Comparison of ENCODE assay signal across 27 mouse cellular contexts in genomic region chr3:89540371-89540743, GRCm38 (mm10). TPM values are rescaled to one million over a fixed set of nuclear protein-coding genes. Genes with fewer than 3 reads are reported as not detected.
DNase-seq lines count a peak whose midpoint lies in the region; ATAC-seq and TF ChIP-seq lines count a peak whose summit lies in the region.
"Had no signal": no experiment of that assay in that cellular context is flagged by ENCODE, and none has a peak within 500 bp of the region (broad histone marks: within the 10 kb centered on the region; RNA-seq: fewer than 3 reads in every experiment).

No protein-coding gene starts in this region.

- ATAC-seq in hindbrain, embryonic 16.5 days, result no peak
- ATAC-seq in hindbrain, embryonic 12.5 days (ENCODE audit: low FRiP score), result no peak
- ATAC-seq in common myeloid progenitor, adult 5-6 weeks (replicated peaks; ENCODE audit: low read depth, poor library complexity, severe bottlenecking), result peak; percentile 45; the same call in 1 of the 2 replicates
- no peak for ATAC-seq in monocyte, adult 5-6 weeks (replicated peaks; ENCODE audit: insufficient number of reproducible peaks, low FRiP score, low TSS enrichment, poor library complexity, severe bottlenecking)
- ATAC-seq: intestine, embryonic 15.5 days; Patski had no signal

- DNase-seq in heart, embryonic 10.5 days (ENCODE audit: low spot score), result no peak
- DNase-seq in heart, postnatal 14 days, result no peak
- DNase-seq in MEL (ENCODE audit: low read depth, low spot score), result peak; percentile 54
- no peak for DNase-seq in retina, embryonic 14.5 days (ENCODE audit: low spot score)
- DNase-seq: adrenal gland, postnatal 14 days; B cell, adult 2 months; cerebellum, adult 11 months; cerebellum, adult 9-10 months; gastrocnemius, postnatal 14 days; kidney, adult 2 months had no signal

- H3K9ac ChIP-seq in hindbrain, embryonic 16.5 days (ENCODE audit: low read depth, low read length), result no peak overlapping the region
- no peak overlapping the region for H3K9ac ChIP-seq in hindbrain, embryonic 12.5 days
- H3K9ac ChIP-seq in MEL (ENCODE audit: control insufficient read depth, low read depth, low read length, poor library complexity, severe bottlenecking), result no peak overlapping the region
- H3K9ac ChIP-seq: embryonic facial prominence, embryonic 13.5 days; heart, embryonic 13.5 days; hindbrain, embryonic 13.5 days; intestine, embryonic 15.5 days; limb, embryonic 13.5 days; lung, embryonic 15.5 days; stomach, embryonic 15.5 days had no signal

- H3K9me3 ChIP-seq in heart, embryonic 10.5 days, result no peaks in the 10 kb centered on the region
- no peaks in the 10 kb centered on the region for H3K9me3 ChIP-seq in hindbrain, embryonic 16.5 days (ENCODE audit: control insufficient read depth, low read length)
- no peaks in the 10 kb centered on the region for H3K9me3 ChIP-seq in hindbrain, embryonic 12.5 days (replicated peaks)
- no peaks in the 10 kb centered on the region for H3K9me3 ChIP-seq in MEL (replicated peaks; ENCODE audit: insufficient read depth, low read length)
- H3K9me3 ChIP-seq: embryonic facial prominence, embryonic 13.5 days; heart, embryonic 13.5 days; hindbrain, embryonic 13.5 days; intestine, embryonic 15.5 days; limb, embryonic 13.5 days; lung, embryonic 15.5 days; stomach, embryonic 15.5 days had no signal

- TF ChIP-seq EP300 in MEL (IDR thresholded peaks at IDR 0.05; ENCODE audit: low read depth in 1 of 2, low read length in 2 of 2), result peak in 1 of 2 experiments; percentile 46; a peak in 2 of 4 replicates

- no peak overlapping the region for H3K4me3 ChIP-seq in heart, embryonic 10.5 days
- no peak overlapping the region for H3K4me3 ChIP-seq in hindbrain, embryonic 16.5 days (ENCODE audit: low read length)
- H3K4me3 ChIP-seq in hindbrain, embryonic 12.5 days, result no peak overlapping the region
- no peak overlapping the region for H3K4me3 ChIP-seq in MEL (ENCODE audit: control insufficient read depth in 1 of 2, insufficient read depth in 1 of 2, low read depth in 2 of 2, low read length in 2 of 2)
- H3K4me3 ChIP-seq: embryonic facial prominence, embryonic 13.5 days; heart, embryonic 13.5 days; hindbrain, embryonic 13.5 days; intestine, embryonic 15.5 days; limb, embryonic 13.5 days; lung, embryonic 15.5 days; stomach, embryonic 15.5 days had no signal

- 74% methylated on average over 6 of the region's 6 CpGs for WGBS in heart, embryonic 10.5 days
- WGBS in hindbrain, embryonic 16.5 days, result 72% methylated on average over 6 of the region's 6 CpGs
- 87% methylated on average over 6 of the region's 6 CpGs for WGBS in hindbrain, embryonic 12.5 days

- peaks cover 19% of the 10 kb centered on the region; the same call in 1 of the 2 replicates for H3K4me1 ChIP-seq in heart, embryonic 10.5 days
- peaks cover 7% of the 10 kb centered on the region for H3K4me1 ChIP-seq in hindbrain, embryonic 16.5 days (ENCODE audit: control insufficient read depth, insufficient read depth, low read depth, low read length)
- peaks cover 8% of the 10 kb centered on the region for H3K4me1 ChIP-seq in hindbrain, embryonic 12.5 days
- H3K4me1 ChIP-seq in MEL (ENCODE audit: control insufficient read depth in 1 of 2, insufficient read depth in 2 of 2, low read length in 2 of 2), result peaks cover 2 to 28% of the 10 kb centered on the region in 2 experiments; a peak in 3 of 4 replicates
- H3K4me1 ChIP-seq: limb, embryonic 13.5 days; stomach, embryonic 15.5 days had no signal

- peaks cover 17% of the 10 kb centered on the region for H3K27me3 ChIP-seq in heart, embryonic 10.5 days (ENCODE audit: insufficient read depth, poor library complexity, severe bottlenecking)
- no peaks in the 10 kb centered on the region for H3K27me3 ChIP-seq in hindbrain, embryonic 16.5 days (replicated peaks; ENCODE audit: control insufficient read depth, insufficient read depth, low read length)
- peaks cover 4% of the 10 kb centered on the region; the same call in 1 of the 2 replicates for H3K27me3 ChIP-seq in hindbrain, embryonic 12.5 days
- H3K27me3 ChIP-seq in MEL (ENCODE audit: control insufficient read depth in 1 of 2, insufficient read depth in 2 of 2, low read length in 2 of 2), result peaks cover 0 to 3% of the 10 kb centered on the region in 2 experiments; a peak in 1 of 4 replicates
- H3K27me3 ChIP-seq: embryonic facial prominence, embryonic 13.5 days; hindbrain, embryonic 13.5 days; intestine, embryonic 15.5 days; limb, embryonic 13.5 days; lung, embryonic 15.5 days; stomach, embryonic 15.5 days had no signal

- TF ChIP-seq POLR2A in MEL (IDR thresholded peaks at IDR 0.05; ENCODE audit: control insufficient read depth in 1 of 2, insufficient read depth in 1 of 2, low read depth in 1 of 2, low read length in 2 of 2, poor library complexity in 1 of 2), result no peak

- TF ChIP-seq RAD21 in MEL (IDR thresholded peaks at IDR 0.05; ENCODE audit: low read depth, low read length), result no peak

- no peak for TF ChIP-seq CTCF in MEL (IDR thresholded peaks at IDR 0.05 in 2 of 3, conservative IDR thresholded peaks at IDR 0.05 in 1 of 3; ENCODE audit: control insufficient read depth in 1 of 3, insufficient read depth in 1 of 3, low read depth in 2 of 3, low read length in 3 of 3, poor library complexity in 1 of 3, severe bottlenecking in 1 of 3)

- H3K27ac ChIP-seq in heart, embryonic 10.5 days, result peak overlapping the region; percentile 52; the same call in 1 of the 2 replicates
- peak overlapping the region; percentile 49 for H3K27ac ChIP-seq in hindbrain, embryonic 16.5 days (ENCODE audit: low read depth, low read length)
- no peak overlapping the region for H3K27ac ChIP-seq in hindbrain, embryonic 12.5 days
- H3K27ac ChIP-seq in MEL (ENCODE audit: control insufficient read depth, low read depth, low read length), result no peak overlapping the region
- H3K27ac ChIP-seq: embryonic facial prominence, embryonic 13.5 days; heart, embryonic 13.5 days; intestine, embryonic 15.5 days; kidney, postnatal 0 days; limb, embryonic 13.5 days; lung, embryonic 15.5 days; stomach, embryonic 15.5 days had no signal

- intact Hi-C loops in heart, postnatal 14 days (cut with DNase I), result no loop called here

- H3K36me3 ChIP-seq in heart, embryonic 10.5 days, result no peaks in the 10 kb centered on the region
- H3K36me3 ChIP-seq in hindbrain, embryonic 16.5 days (ENCODE audit: control insufficient read depth, insufficient read depth, low read length), result no peaks in the 10 kb centered on the region
- H3K36me3 ChIP-seq in hindbrain, embryonic 12.5 days, result no peaks in the 10 kb centered on the region
- peaks cover 0 to 22% of the 10 kb centered on the region in 2 experiments; a peak in 2 of 4 replicates for H3K36me3 ChIP-seq in MEL (ENCODE audit: control insufficient read depth in 1 of 2, insufficient read depth in 2 of 2, low read length in 2 of 2)
- H3K36me3 ChIP-seq: embryonic facial prominence, embryonic 13.5 days; heart, embryonic 13.5 days; hindbrain, embryonic 13.5 days; intestine, embryonic 15.5 days; limb, embryonic 13.5 days; lung, embryonic 15.5 days; stomach, embryonic 15.5 days had no signal

- H3K79me2 ChIP-seq in MEL (ENCODE audit: control insufficient read depth, insufficient read depth, low read length, poor library complexity), result no peaks in the 10 kb centered on the region

- no peak overlapping the region for H3K4me2 ChIP-seq in hindbrain, embryonic 16.5 days (ENCODE audit: low read length)
- no peak overlapping the region for H3K4me2 ChIP-seq in hindbrain, embryonic 12.5 days (replicated peaks)
- H3K4me2 ChIP-seq: embryonic facial prominence, embryonic 13.5 days; heart, embryonic 13.5 days; hindbrain, embryonic 13.5 days; intestine, embryonic 15.5 days; limb, embryonic 13.5 days; liver, embryonic 11.5 days; lung, embryonic 15.5 days; midbrain, embryonic 11.5 days; stomach, embryonic 15.5 days had no signal

TF ChIP-seq in MEL, 35 proteins besides CTCF, POLR2A, EP300 and RAD21:
- TF ChIP-seq KAT2A (conservative IDR thresholded peaks at IDR 0.05; ENCODE audit: low read depth, low read length) (no peak), BHLHE40 (IDR thresholded peaks at IDR 0.05; ENCODE audit: borderline replicate concordance, low read depth, low read length) (no peak), GATA1 (IDR thresholded peaks at IDR 0.05; ENCODE audit: low read depth, low read length) (peak; percentile 66), RCOR1 (IDR thresholded peaks at IDR 0.05; ENCODE audit: low read depth, low read length) (peak; percentile 77)

RNA-seq across cellular contexts. Expression of gene Kcnn3, which starts 20.4 kb away (rescaled TPM):
- polyA plus RNA-seq in heart, embryonic 10.5 days (2016; fragmentation: Nextera tagmentation; extraction: Ambion mirVana), result 0.58 and 1.1 TPM in 2 replicates
- total RNA-seq in heart, postnatal 14 days (2021), result 1 to 10 TPM; 4.0 to 6.5 TPM
- polyA plus RNA-seq in hindbrain, embryonic 16.5 days (2015; fragmentation: Nextera tagmentation; extraction: Ambion mirVana), result 9.0 and 10.4 TPM in 2 replicates
- polyA plus RNA-seq in hindbrain, embryonic 12.5 days (2016; fragmentation: Nextera tagmentation; extraction: Ambion mirVana), result 4.0 and 4.2 TPM in 2 replicates
- not detected in 2 replicates for total RNA-seq in MEL (2012; rRNA removed)
- under 1 TPM in 1 of 2 experiments, not detected in 1; 0.04 TPM for polyA plus RNA-seq in MEL (2012; ENCODE audit: insufficient read depth in 1 of 2, insufficient read length in 2 of 2, low read depth in 1 of 2, low replicate concordance in 2 of 2, missing spikeins in 1 of 2)
- total RNA-seq in common myeloid progenitor, adult 5-6 weeks (2017), result not detected in 2 replicates
- total RNA-seq in monocyte, adult 5-6 weeks (2017), result not detected in 3 replicates
- total RNA-seq: granulocyte monocyte progenitor cell, adult 5-6 weeks; megakaryocyte, adult 5-6 weeks had no signal

Comparison
In these comparisons a context has a peak if more than half of its experiments do, and no peak if none do; other contexts are left out.
1. H3K27ac ChIP-seq: peak in heart, embryonic 10.5 days (single experiment) and hindbrain, embryonic 16.5 days (single experiment); none in hindbrain, embryonic 12.5 days (single experiment) and MEL (single experiment).